Mouse (Mus musculus) adrenal gland, postnatal 4 days (tissue): ENCODE data around the gene Wrap73. TPM values are rescaled to one million over a fixed set of nuclear protein-coding genes. Genes with fewer than 3 reads are reported as not detected.

ENCODE experiments used
- DNase-seq, 2 experiments: peaks; one replicate each; pipeline ENCODE4 v3.0.0; 2021 to 2022; ENCODE audit warnings: low spot score in 2 of 2, mixed read lengths in 2 of 2
- total RNA-seq, 2 experiments: library from RNA; stranded (reverse); gene quantifications; 2 replicates each; pipeline ENCODE4 v1.2.3; 2021

Gene Wrap73
- total RNA-seq, 2 experiments from 2014 or later, result 17.8 to 18.7 TPM

- no peak for DNase-seq
Observed at GRCm38 (mm10) chr4:154137139-154137538, 5.0 kb upstream of the Wrap73 start.

- DNase-seq, result no peak
Observed at GRCm38 (mm10) chr4:154139671-154140181, 2.4 kb upstream of the Wrap73 start.

GRCm38 (mm10) chr4:154140182-154140212 lies 2.2 kb upstream of the Wrap73 start, which contains the start of gene Trp73:
TSS of gene Trp73 (minus strand) at chr4:154140208.
- no peak for DNase-seq

GRCm38 (mm10) chr4:154140213-154141008 lies 1.8 kb upstream of the Wrap73 start:
- no peak for DNase-seq

- no peak for DNase-seq
Observed at GRCm38 (mm10) chr4:154141009-154141867, 934 bp upstream of the Wrap73 start.

GRCm38 (mm10) chr4:154144712-154145111 lies 2.5 kb downstream of the Wrap73 start:
- DNase-seq, result no peak

- no peak for DNase-seq
Observed at GRCm38 (mm10) chr4:154146342-154146741, 4.2 kb downstream of the Wrap73 start.

GRCm38 (mm10) chr4:154154104-154154503 lies 11.9 kb downstream of the Wrap73 start:
- no peak for DNase-seq

GRCm38 (mm10) chr4:154156050-154156449 lies 13.9 kb downstream of the Wrap73 start:
- DNase-seq, result no peak

- DNase-seq, result no peak
Observed at GRCm38 (mm10) chr4:154157970-154158662, 15.9 kb downstream of the Wrap73 start.

- DNase-seq, result peak; percentile 65 to 72
Observed at GRCm38 (mm10) chr4:154159002-154159401, 16.8 kb downstream of the Wrap73 start.

- peak in 1 of 2 experiments; percentile 39 for DNase-seq
Observed at GRCm38 (mm10) chr4:154159961-154160537, 17.9 kb downstream of the Wrap73 start.

GRCm38 (mm10) chr4:154160538-154161390 lies 18.6 kb downstream of the Wrap73 start, which contains the start of gene Tprgl:
TSS of gene Tprgl (minus strand) at chr4:154160666.
- peak; percentile 88 to 91 for DNase-seq

- peak in 1 of 2 experiments; percentile 47 for DNase-seq
Observed at GRCm38 (mm10) chr4:154163296-154163695, 21.1 kb downstream of the Wrap73 start.

GRCm38 (mm10) chr4:154167053-154167452 lies 24.9 kb downstream of the Wrap73 start:
- no peak for DNase-seq

GRCm38 (mm10) chr4:154170021-154170420 lies 27.8 kb downstream of the Wrap73 start:
- no peak for DNase-seq

- no peak for DNase-seq
Observed at GRCm38 (mm10) chr4:154170506-154171150, 28.5 kb downstream of the Wrap73 start, which contains the start of gene Megf6. TSS of gene Megf6 (plus strand) at chr4:154170730.

- DNase-seq, result no peak
Observed at GRCm38 (mm10) chr4:154171151-154171930, 29.2 kb downstream of the Wrap73 start.
